Mouse (Mus musculus): ENCODE measurements around the gene Gfpt1. TPM values are rescaled to one million over a fixed set of nuclear protein-coding genes. Genes with fewer than 3 reads are reported as not detected.
"Not testable (repeated sequence)": the region's sequence is repeated elsewhere in the genome, so short reads cannot be mapped to it uniquely, and the experiment has no call there.

Gene Gfpt1
- polyA plus RNA-seq, 1 experiment = 0.03 TPM

- Histone ChIP-seq H3K9me3 (ENCODE audit: control insufficient read depth, low read length) (no peaks in the 10 kb centered on the region), H3K36me3 (ENCODE audit: control insufficient read depth) (peaks cover 11% of the 10 kb centered on the region), H3K27me3 (ENCODE audit: control insufficient read depth) (no peaks in the 10 kb centered on the region), H3K4me1 (ENCODE audit: control insufficient read depth) (peaks cover 37% of the 10 kb centered on the region), H3K4me3 (replicated peaks) (peak overlapping the region; percentile 78)
- no peak for TF ChIP-seq GATA1 (IDR thresholded peaks at IDR 0.05; ENCODE audit: low read length)
- TF ChIP-seq TAL1 (IDR thresholded peaks at IDR 0.05; ENCODE audit: low read length) = no peak
Measured at GRCm38 (mm10) chr6:87009692-87010328, 32.8 kb upstream of the Gfpt1 start.

- Histone ChIP-seq H3K27me3 (ENCODE audit: control insufficient read depth) (no peaks in the 10 kb centered on the region), H3K4me3 (replicated peaks) (no peak overlapping the region), H3K4me1 (ENCODE audit: control insufficient read depth) (peaks cover 10% of the 10 kb centered on the region), H3K9me3 (ENCODE audit: control insufficient read depth, low read length) (peaks cover 8% of the 10 kb centered on the region), H3K36me3 (ENCODE audit: control insufficient read depth) (peaks cover 64% of the 10 kb centered on the region)
- no peak for TF ChIP-seq TAL1 (IDR thresholded peaks at IDR 0.05; ENCODE audit: low read length)
- no peak for TF ChIP-seq GATA1 (IDR thresholded peaks at IDR 0.05; ENCODE audit: low read length)
Measured at GRCm38 (mm10) chr6:87016916-87017315, 25.7 kb upstream of the Gfpt1 start.

- no peak overlapping the region for H3K4me3 ChIP-seq (replicated peaks)
- peaks cover 8% of the 10 kb centered on the region for H3K9me3 ChIP-seq (ENCODE audit: control insufficient read depth, low read length)
- H3K4me1 ChIP-seq (ENCODE audit: control insufficient read depth) = no peaks in the 10 kb centered on the region
- H3K36me3 ChIP-seq (ENCODE audit: control insufficient read depth) = peaks cover 71% of the 10 kb centered on the region
- TF ChIP-seq GATA1 (IDR thresholded peaks at IDR 0.05; ENCODE audit: low read length) (no peak), TAL1 (IDR thresholded peaks at IDR 0.05; ENCODE audit: low read length) (no peak)
- no peaks in the 10 kb centered on the region for H3K27me3 ChIP-seq (ENCODE audit: control insufficient read depth)
Measured at GRCm38 (mm10) chr6:87018874-87019273, 23.8 kb upstream of the Gfpt1 start.

GRCm38 (mm10) chr6:87021791-87022190 is 20.9 kb upstream of the Gfpt1 start:
- H3K9me3 ChIP-seq (ENCODE audit: control insufficient read depth, low read length) = peaks cover 8% of the 10 kb centered on the region

GRCm38 (mm10) chr6:87026980-87027379 is 15.7 kb upstream of the Gfpt1 start:
- no peak overlapping the region for H3K4me3 ChIP-seq (replicated peaks)
- H3K27me3 ChIP-seq (ENCODE audit: control insufficient read depth) = no peaks in the 10 kb centered on the region
- peaks cover 45% of the 10 kb centered on the region for H3K36me3 ChIP-seq (ENCODE audit: control insufficient read depth)
- H3K4me1 ChIP-seq (ENCODE audit: control insufficient read depth) = peaks cover 3% of the 10 kb centered on the region
- no peaks in the 10 kb centered on the region for H3K9me3 ChIP-seq (ENCODE audit: control insufficient read depth, low read length)
- TF ChIP-seq GATA1 (IDR thresholded peaks at IDR 0.05; ENCODE audit: low read length) = no peak
- no peak for TF ChIP-seq TAL1 (IDR thresholded peaks at IDR 0.05; ENCODE audit: low read length)

More at GRCm38 (mm10) chr6:87021791-87022190, 20.9 kb upstream of the Gfpt1 start:
- peaks cover under 1% of the 10 kb centered on the region for H3K4me1 ChIP-seq (ENCODE audit: control insufficient read depth)
- TF ChIP-seq TAL1 (IDR thresholded peaks at IDR 0.05; ENCODE audit: low read length) (no peak), GATA1 (IDR thresholded peaks at IDR 0.05; ENCODE audit: low read length) (no peak)
- peaks cover 74% of the 10 kb centered on the region for H3K36me3 ChIP-seq (ENCODE audit: control insufficient read depth)
- H3K4me3 ChIP-seq (replicated peaks) = no peak overlapping the region
- H3K27me3 ChIP-seq (ENCODE audit: control insufficient read depth) = no peaks in the 10 kb centered on the region

- Histone ChIP-seq H3K36me3 (ENCODE audit: control insufficient read depth) (peaks cover 32% of the 10 kb centered on the region), H3K4me3 (replicated peaks) (no peak overlapping the region)
- TF ChIP-seq GATA1 (IDR thresholded peaks at IDR 0.05; ENCODE audit: low read length) (no peak), TAL1 (IDR thresholded peaks at IDR 0.05; ENCODE audit: low read length) (no peak)
Measured at GRCm38 (mm10) chr6:87028881-87029280, 13.8 kb upstream of the Gfpt1 start.

GRCm38 (mm10) chr6:87031310-87031709 is 11.3 kb upstream of the Gfpt1 start:
- not testable (repeated sequence) for H3K4me3 ChIP-seq (replicated peaks); H3K4me1 ChIP-seq (ENCODE audit: control insufficient read depth); H3K27me3 ChIP-seq (ENCODE audit: control insufficient read depth); H3K9me3 ChIP-seq (ENCODE audit: control insufficient read depth, low read length)
- peaks cover 16% of the 10 kb centered on the region for H3K36me3 ChIP-seq (ENCODE audit: control insufficient read depth)

More at GRCm38 (mm10) chr6:87028881-87029280, 13.8 kb upstream of the Gfpt1 start:
- no peaks in the 10 kb centered on the region for H3K27me3 ChIP-seq (ENCODE audit: control insufficient read depth)
- H3K4me1 ChIP-seq (ENCODE audit: control insufficient read depth) = peaks cover 3% of the 10 kb centered on the region
- no peaks in the 10 kb centered on the region for H3K9me3 ChIP-seq (ENCODE audit: control insufficient read depth, low read length)

GRCm38 (mm10) chr6:87032401-87032800 is 10.2 kb upstream of the Gfpt1 start:
- TF ChIP-seq GATA1 (IDR thresholded peaks at IDR 0.05; ENCODE audit: low read length) = no peak
- no peak for TF ChIP-seq TAL1 (IDR thresholded peaks at IDR 0.05; ENCODE audit: low read length)
- no peak overlapping the region for H3K4me3 ChIP-seq (replicated peaks)
- H3K4me1 ChIP-seq (ENCODE audit: control insufficient read depth) = no peaks in the 10 kb centered on the region
- no peaks in the 10 kb centered on the region for H3K27me3 ChIP-seq (ENCODE audit: control insufficient read depth)
- peaks cover 3% of the 10 kb centered on the region for H3K9me3 ChIP-seq (ENCODE audit: control insufficient read depth, low read length)
- peaks cover 10% of the 10 kb centered on the region for H3K36me3 ChIP-seq (ENCODE audit: control insufficient read depth)

- Histone ChIP-seq H3K9me3 (ENCODE audit: control insufficient read depth, low read length) (peaks cover 3% of the 10 kb centered on the region), H3K4me3 (replicated peaks) (no peak overlapping the region), H3K4me1 (ENCODE audit: control insufficient read depth) (peaks cover 2% of the 10 kb centered on the region; the same call in 1 of the 2 replicates), H3K36me3 (ENCODE audit: control insufficient read depth) (peaks cover 5% of the 10 kb centered on the region; the same call in 1 of the 2 replicates), H3K27me3 (ENCODE audit: control insufficient read depth) (no peaks in the 10 kb centered on the region)
- TF ChIP-seq TAL1 (IDR thresholded peaks at IDR 0.05; ENCODE audit: low read length) (no peak), GATA1 (IDR thresholded peaks at IDR 0.05; ENCODE audit: low read length) (no peak)
Measured at GRCm38 (mm10) chr6:87034395-87034794, 8.3 kb upstream of the Gfpt1 start.

All from erythroblast, embryonic 14.5 days (primary cell).